Mouse (Mus musculus) G1E (cell line): ENCODE data around the gene Ptpn11.

Source experiments
- CTCF ChIP-seq: IDR thresholded peaks from 2 replicates; pipeline ENCODE4 v1.5.1; 2012; ENCODE audit warnings: low read depth, low read length, inconsistent platforms, mixed read lengths
- POLR2AphosphoS5 ChIP-seq: IDR thresholded peaks from 2 replicates; pipeline ENCODE4 v1.6.1; 2012; ENCODE audit warnings: low read depth, low read length, inconsistent platforms; ENCODE audit not compliant: insufficient replicate concordance

DNA sequence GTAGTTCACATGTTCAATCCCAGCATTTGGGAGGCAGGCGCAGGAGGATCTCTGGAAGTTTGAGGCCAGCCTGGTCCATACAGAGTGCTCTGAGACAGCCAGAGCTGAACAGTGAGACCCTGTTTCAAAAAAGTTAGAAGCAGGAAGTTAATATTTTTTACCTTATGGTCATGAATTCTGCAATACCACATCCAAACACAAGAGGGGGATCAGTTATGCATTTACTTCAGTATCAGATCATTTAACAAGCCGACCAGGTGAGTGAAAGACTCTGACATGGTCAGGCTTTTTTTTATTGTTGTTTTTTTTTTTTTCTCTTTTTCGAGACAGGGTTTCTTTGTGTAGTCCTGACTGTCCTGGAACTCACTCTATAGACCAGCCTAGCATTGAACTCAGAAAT, 10.5 kb upstream of the Ptpn11 start:
- TF ChIP-seq POLR2AphosphoS5: no peak
- TF ChIP-seq CTCF: peak; percentile 48
